Mouse (Mus musculus) cortical plate, adult 2 months (tissue): ENCODE results near the gene Mybl2.

Experiments
- CTCF ChIP-seq: fragments of 200-500 bp; IDR thresholded peaks from 2 replicates; pipeline ENCODE4 v1.5.1; 2011; ENCODE audit warnings: mild to moderate bottlenecking, control low read depth, low read length; ENCODE audit not compliant: insufficient read depth; ENCODE audit errors: extremely low read depth
- POLR2A ChIP-seq: fragments of 200-500 bp; IDR thresholded peaks from 2 replicates; pipeline ENCODE4 v1.6.1; 2011; ENCODE audit warnings: mild to moderate bottlenecking, low read length, control low read depth; ENCODE audit not compliant: insufficient read depth; ENCODE audit errors: extremely low read depth

DNA sequence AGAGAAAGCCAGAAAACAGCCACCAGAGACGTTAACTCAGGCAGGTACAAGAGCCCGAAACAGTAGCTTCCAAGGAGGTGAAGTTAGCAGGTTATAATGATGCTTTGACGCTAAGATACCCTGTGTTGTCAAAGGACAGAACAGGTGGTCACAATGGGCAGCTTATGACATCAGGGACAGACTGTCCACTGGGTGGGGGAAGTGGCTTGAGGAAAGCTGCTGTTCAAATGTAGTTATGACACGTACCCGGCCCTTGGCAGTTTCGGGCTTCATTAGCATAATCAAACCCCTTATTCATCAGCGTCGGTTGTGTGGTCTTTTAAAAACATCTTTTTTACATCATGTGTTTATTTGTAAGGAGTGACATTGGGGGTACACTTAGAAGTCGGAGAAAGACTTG is 33.2 kb downstream of the Mybl2 start, which contains the start of gene Gtsf1l:
- no peak for TF ChIP-seq POLR2A
- TF ChIP-seq CTCF: no peak
